Mouse (Mus musculus): Measurements from ENCODE around the gene Adamts17. TPM values are rescaled to one million over a fixed set of nuclear protein-coding genes. Genes with fewer than 3 reads are reported as not detected.
A peak's percentile ranks its signal among the peaks of the same experiment; 100 is the strongest.

Gene Adamts17
- total RNA-seq, 2 experiments from 2014 or later = 0.15 to 0.47 TPM

DNA sequence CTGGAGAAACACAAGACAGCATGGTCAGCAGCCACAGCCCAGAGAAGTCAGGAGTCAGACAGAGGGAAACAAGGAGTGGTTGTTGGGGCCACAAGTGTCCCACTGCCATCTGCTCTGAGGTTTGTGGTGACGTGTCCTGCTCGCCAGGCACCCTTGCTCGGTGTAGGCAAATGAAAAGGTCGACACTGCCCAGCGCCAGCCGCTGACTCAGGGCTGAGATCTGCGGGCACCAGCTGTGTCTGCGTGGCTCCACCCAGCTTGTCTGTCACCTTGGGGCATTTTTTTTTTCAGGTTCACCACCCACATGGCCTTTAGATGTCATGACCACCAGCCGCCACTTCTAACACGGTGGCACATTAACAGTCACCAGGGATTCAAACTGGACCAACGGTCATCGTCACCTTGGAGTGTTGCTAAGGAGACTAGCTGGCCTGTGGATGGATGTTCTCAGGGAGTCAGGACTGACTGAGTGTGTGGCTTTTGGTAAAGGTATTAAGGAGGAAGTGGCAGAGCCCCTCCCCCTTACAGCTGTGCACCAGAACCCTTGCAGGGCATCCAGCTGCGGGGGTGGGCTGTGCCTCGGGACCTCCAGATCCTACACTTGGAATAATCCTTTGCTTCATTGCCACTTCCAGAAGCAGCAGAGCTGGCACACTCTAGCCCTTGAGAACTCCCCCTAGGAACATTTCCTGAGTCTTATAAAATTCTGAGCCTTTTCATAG is 273.1 kb downstream of the Adamts17 start:
- intact Hi-C loops (cut with DNase I) = no loop called here
- peak; percentile 25 for DNase-seq
- Histone ChIP-seq H3K27ac (no peak overlapping the region), H3K4me3 (no peak overlapping the region)
- TF ChIP-seq CTCF (IDR thresholded peaks at IDR 0.05) = no peak

DNA sequence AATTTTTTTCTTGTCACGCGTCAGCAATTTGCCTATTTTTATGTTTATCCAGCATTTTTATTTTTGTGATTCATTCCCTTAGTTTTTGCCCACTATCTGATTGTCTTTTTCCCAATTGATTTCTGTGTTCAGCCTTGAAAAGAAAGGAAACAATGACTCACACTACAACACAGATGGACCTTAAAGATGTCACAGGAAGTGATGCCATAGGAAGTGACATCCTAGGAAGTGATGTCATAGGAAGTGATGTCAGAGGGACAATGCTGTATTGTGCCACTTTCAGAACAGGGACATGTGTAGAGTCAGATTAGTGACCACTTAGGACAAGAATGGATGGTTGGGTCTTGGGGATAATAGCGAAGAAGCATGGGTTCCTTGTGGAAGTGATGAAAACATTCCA is 274.5 kb downstream of the Adamts17 start:
- intact Hi-C loops (cut with DNase I) = no loop called here
- no peak for DNase-seq
- Histone ChIP-seq H3K27ac (no peak overlapping the region), H3K4me3 (no peak overlapping the region)
- no peak for TF ChIP-seq CTCF (IDR thresholded peaks at IDR 0.05)

GRCm38 (mm10) chr7:67115056-67115455 is 275.5 kb downstream of the Adamts17 start:
- DNase-seq = no peak
- no peak overlapping the region for H3K4me3 ChIP-seq
- no peak overlapping the region for H3K27ac ChIP-seq
- intact Hi-C loops (cut with DNase I) = no loop called here
- no peak for TF ChIP-seq CTCF (IDR thresholded peaks at IDR 0.05)

GRCm38 (mm10) chr7:67135140-67135539 is 295.6 kb downstream of the Adamts17 start:
- no peak for TF ChIP-seq CTCF (IDR thresholded peaks at IDR 0.05)
- no peak for DNase-seq
- intact Hi-C loops (cut with DNase I) = no loop called here

DNA sequence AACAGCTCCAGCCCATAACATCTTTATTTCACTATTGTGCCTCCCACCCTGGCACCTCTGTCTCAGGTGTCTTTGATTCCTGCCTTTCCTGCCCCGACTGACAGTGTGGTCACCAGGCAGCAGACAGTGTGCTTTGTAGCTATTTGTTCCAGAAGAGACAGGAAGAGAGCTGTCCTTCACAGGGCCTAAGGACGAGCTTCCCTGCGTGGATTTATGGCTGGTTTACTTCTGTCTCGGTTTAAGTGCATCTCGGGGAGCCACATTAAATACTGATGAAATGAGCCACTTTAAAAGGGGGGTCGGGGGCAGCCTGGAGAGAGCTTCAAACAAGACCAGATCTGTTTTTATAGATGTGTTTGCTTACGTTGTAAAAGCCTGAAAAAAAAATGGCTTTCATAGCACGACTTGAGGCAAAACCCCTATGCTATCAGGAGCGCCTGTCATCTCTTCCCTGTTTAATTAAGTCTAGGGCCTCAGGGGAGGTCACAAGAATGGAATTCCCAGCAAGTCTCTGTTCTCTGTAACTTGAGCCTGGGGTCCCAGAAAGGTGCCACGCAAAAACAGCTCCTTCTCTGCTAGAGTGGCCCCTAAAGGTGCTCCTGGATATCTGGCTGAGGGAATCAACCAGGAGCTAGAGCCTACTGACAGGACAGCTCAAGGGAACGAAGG is 302.9 kb downstream of the Adamts17 start:
- Histone ChIP-seq H3K27ac (no peak overlapping the region), H3K4me3 (no peak overlapping the region)

More at GRCm38 (mm10) chr7:67135140-67135539, 295.6 kb downstream of the Adamts17 start:
- Histone ChIP-seq H3K27ac (no peak overlapping the region), H3K4me3 (no peak overlapping the region)

DNA sequence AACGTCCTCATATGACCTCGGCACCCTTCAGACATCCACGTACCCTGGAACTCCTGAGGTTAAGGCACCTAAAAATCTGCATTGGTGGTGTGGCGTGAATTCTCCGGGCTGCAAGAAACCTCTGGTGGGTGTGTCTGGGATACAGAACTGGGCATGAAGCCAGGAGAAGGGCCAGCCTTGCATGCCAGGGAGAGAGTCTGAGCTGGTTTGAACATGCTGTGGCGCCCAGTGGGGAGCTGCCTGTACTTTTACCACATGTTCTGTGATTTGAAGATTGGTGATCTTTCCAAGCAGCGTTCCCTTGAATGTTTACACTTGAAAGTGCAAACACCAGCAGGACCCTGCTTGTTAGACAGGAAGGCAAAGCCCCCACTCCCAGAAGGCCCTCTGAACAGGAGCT is 306.2 kb downstream of the Adamts17 start:
- TF ChIP-seq CTCF (IDR thresholded peaks at IDR 0.05) = no peak
- DNase-seq = no peak
- H3K4me3 ChIP-seq = no peak overlapping the region
- intact Hi-C loops (cut with DNase I) = no loop called here
- H3K27ac ChIP-seq = no peak overlapping the region

More for the DNA sequence above, 302.9 kb downstream of the Adamts17 start:
- TF ChIP-seq CTCF (IDR thresholded peaks at IDR 0.05) = no peak
- no peak for DNase-seq
- intact Hi-C loops (cut with DNase I) = no loop called here

DNA sequence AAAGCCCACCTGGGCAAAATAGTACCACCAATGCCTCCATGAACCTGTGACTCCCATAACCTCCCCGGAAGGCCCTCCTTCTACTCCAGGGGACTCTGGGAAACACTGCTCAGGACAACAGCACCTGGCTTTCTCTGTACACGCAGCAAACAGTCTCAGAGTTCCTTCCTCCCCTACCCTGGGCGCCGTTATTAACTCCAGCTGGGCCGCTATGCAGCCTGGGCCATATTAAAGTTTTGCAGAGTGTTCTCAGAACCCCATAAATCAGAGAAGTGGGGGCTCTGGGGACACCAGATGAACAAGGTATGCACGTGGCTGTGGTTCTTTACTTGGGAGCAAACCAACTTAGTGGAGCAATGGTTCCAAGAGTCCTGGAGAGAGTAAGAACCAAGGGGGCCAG is 306.6 kb downstream of the Adamts17 start:
- Histone ChIP-seq H3K4me3 (no peak overlapping the region), H3K27ac (no peak overlapping the region)
- intact Hi-C loops (cut with DNase I) = no loop called here
- no peak for TF ChIP-seq CTCF (IDR thresholded peaks at IDR 0.05)
- no peak for DNase-seq

DNA sequence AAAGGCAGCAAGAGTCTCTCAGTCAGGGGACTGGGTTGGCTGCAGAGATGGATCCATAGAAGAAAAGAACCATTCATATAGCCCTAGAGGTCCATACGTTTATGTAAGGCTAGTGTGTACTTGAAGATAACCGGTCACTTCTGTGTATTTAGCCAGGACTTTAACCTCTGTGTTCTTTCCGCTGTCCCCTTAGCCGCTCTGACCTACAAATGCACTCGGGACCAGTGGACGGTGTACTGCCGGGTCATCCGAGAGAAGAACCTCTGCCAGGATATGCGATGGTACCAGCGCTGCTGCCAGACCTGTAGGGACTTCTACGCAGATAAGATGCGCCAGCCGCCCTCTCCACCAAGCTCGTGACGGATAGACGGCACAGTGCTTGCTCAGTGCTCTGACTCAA is 310.2 kb downstream of the Adamts17 start:
- intact Hi-C loops (cut with DNase I) = no loop called here
- no peak for DNase-seq
- no peak for TF ChIP-seq CTCF (IDR thresholded peaks at IDR 0.05)
- Histone ChIP-seq H3K27ac (no peak overlapping the region), H3K4me3 (no peak overlapping the region)

DNA sequence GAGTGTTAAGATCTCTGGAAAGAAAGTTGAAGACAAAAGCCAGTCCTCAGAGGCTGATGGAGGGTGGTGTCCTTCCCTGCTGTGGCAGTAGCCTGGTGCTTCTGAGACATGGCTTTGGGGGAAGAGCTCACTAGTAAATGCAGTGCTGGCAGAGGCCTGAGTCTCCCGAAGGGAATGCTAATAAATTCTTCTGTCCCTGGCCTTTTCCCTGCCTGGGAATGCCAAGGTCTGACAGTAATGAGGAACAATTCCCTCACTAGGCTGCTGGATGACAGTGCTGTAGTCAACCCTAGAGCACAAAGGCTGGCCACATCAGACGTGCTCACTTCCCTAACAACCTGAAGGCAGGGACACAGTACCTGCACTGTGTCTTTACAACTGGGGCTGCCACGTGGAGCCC is 313.1 kb downstream of the Adamts17 start:
- DNase-seq = no peak
- intact Hi-C loops (cut with DNase I) = no loop called here
- Histone ChIP-seq H3K27ac (no peak overlapping the region), H3K4me3 (no peak overlapping the region)
- TF ChIP-seq CTCF (IDR thresholded peaks at IDR 0.05) = no peak

DNA sequence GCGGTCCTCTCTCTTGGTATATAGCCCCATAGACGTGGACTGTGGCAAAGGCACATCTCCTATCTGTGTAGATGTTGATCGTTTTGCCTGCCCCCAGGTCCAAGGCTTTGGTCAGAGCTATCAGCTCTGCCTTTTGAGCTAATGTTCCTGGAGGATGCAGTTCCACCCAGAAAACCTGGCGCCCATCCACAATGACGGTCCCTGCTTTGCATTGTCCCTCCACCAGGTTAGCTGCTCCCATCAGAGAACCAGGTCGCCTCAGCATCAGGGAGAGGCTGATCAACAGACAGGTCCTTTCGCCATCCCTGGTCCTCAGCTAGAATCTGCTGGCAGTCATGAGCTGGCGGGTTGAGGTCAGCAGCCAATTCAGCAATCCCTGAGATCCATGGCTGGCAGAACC is 322.6 kb downstream of the Adamts17 start:
- intact Hi-C loops (cut with DNase I) = no loop called here
- TF ChIP-seq CTCF (IDR thresholded peaks at IDR 0.05) = no peak

DNA sequence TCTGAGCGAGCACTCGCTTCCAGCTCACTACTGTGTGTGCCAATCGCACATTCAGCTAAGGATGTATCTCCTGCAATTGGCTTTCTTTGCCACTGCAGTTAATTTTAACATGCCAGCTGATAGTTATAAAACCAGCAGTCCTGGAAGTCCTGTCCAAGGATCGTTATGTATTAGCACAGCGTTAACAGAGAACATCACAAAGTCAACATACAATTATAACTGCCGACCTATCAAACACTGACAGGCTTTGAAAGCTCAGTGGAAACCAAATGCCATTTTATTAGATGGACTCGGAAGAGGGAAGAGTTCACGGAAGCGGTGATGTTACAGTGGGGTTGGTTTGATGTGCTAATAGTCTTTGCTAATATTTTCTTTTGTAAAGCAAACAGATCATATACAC is 328.8 kb downstream of the Adamts17 start:
- DNase-seq = no peak
- Histone ChIP-seq H3K4me3 (no peak overlapping the region), H3K27ac (no peak overlapping the region)
- intact Hi-C loops (cut with DNase I) = no loop called here
- no peak for TF ChIP-seq CTCF (IDR thresholded peaks at IDR 0.05)

More for the DNA sequence above, 322.6 kb downstream of the Adamts17 start:
- no peak overlapping the region for H3K4me3 ChIP-seq
- DNase-seq = no peak
- no peak overlapping the region for H3K27ac ChIP-seq

DNA sequence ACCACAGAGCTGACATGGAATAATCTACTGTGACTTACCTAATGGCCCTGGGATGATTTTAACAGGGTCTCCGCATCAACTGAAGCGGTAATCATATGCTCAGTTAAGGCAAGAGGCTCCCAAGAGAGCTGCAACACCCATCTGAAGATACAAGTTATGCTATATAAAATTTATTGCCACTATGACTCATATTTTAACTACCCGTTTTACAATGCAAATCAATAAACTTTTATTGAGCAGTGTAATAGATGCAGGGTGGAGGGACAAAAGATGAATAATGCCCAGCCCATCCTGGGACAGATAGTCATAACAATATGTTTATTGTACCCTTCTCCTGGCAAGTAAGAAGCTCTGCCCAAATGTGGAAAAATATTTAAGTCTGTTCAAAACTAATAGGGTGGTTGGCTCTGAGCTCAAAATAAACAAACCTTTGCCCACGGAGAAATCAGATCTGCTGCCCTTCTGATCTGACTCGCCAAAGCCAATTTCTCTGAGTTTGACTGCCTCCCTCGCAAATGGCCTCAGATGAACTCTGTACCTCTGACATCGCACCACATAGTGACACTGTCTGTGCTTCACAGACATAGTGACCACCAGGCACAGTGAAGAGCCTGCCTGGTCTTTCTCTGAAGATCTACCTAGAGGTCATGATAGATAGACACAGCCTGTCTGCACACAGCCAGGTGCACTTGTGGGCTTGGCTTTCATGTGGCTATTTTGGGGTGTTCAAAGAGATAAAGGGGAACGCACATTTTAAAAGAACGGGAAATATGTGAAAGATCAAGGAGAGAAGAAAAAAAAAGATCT is 329.4 kb downstream of the Adamts17 start:
- no peak overlapping the region for H3K4me3 ChIP-seq
- DNase-seq = no peak
- no peak overlapping the region for H3K27ac ChIP-seq
- TF ChIP-seq CTCF (IDR thresholded peaks at IDR 0.05) = no peak
- intact Hi-C loops (cut with DNase I) = no loop called here
